Mouse (Mus musculus) macrophage (primary cell): ENCODE measurements around the gene Mical3. TPM values are rescaled to one million over a fixed set of nuclear protein-coding genes. Genes with fewer than 3 reads are reported as not detected.

Experiments used
- H3K27ac ChIP-seq: fragments of 350-480 bp; formaldehyde crosslinking; 2 replicates; pipeline ENCODE4 v1.9.0; 2021
- H3K36me3 ChIP-seq: fragments of 350-480 bp; formaldehyde crosslinking; 2 replicates; pipeline ENCODE4 v1.9.0; 2021; ENCODE audit errors: inconsistent target
- H3K4me3 ChIP-seq: fragments of 350-480 bp; formaldehyde crosslinking; 2 replicates; pipeline ENCODE4 v1.9.0; 2021; ENCODE audit errors: inconsistent target
- H3K79me2 ChIP-seq: fragments of 350-480 bp; formaldehyde crosslinking; 2 replicates; pipeline ENCODE4 v1.9.0; 2021; ENCODE audit errors: inconsistent target
- WGBS: methylation state at CpG from one replicate; pipeline ENCODE4 v1.1.7; 2026; ENCODE audit warnings: inconsistent platforms; ENCODE audit not compliant: missing documents; 5-methylcytosine and 5-hydroxymethylcytosine counted together
- polyA plus RNA-seq: library from polyadenylated mRNA; stranded (reverse); fragments of 250-400 nt; gene quantifications from 3 replicates; pipeline ENCODE4 v1.2.4, GENCODE M21; 2018; ENCODE audit warnings: inconsistent platforms

Mical3 gene
- polyA plus RNA-seq, 1 experiment from 2014 or later = 1.1 TPM

- no peaks in the 10 kb centered on the region for H3K79me2 ChIP-seq
- no peaks in the 10 kb centered on the region for H3K36me3 ChIP-seq
- H3K4me3 ChIP-seq = no peak overlapping the region
- 61% methylated on average over 9 of the region's 9 CpGs for WGBS
- no peak overlapping the region for H3K27ac ChIP-seq
These were observed 135.3 kb downstream of the Mical3 start for GRCm38 (mm10) chr6:120995541-120995940.

GRCm38 (mm10) chr6:120991857-120992256 is 138.9 kb downstream of the Mical3 start:
- Histone ChIP-seq H3K4me3 (no peak overlapping the region), H3K27ac (no peak overlapping the region), H3K79me2 (no peaks in the 10 kb centered on the region), H3K36me3 (no peaks in the 10 kb centered on the region)
- 95% methylated on average over 6 of the region's 6 CpGs for WGBS

- no peak overlapping the region for H3K27ac ChIP-seq
- no peaks in the 10 kb centered on the region for H3K36me3 ChIP-seq
- 91% methylated on average over 10 of the region's 10 CpGs for WGBS
- H3K4me3 ChIP-seq = no peak overlapping the region
- H3K79me2 ChIP-seq = no peaks in the 10 kb centered on the region
These were observed 143.2 kb downstream of the Mical3 start for GRCm38 (mm10) chr6:120987571-120988084.

GRCm38 (mm10) chr6:120987164-120987563 is 143.6 kb downstream of the Mical3 start:
- Histone ChIP-seq H3K79me2 (no peaks in the 10 kb centered on the region), H3K4me3 (no peak overlapping the region), H3K36me3 (no peaks in the 10 kb centered on the region), H3K27ac (no peak overlapping the region)
- WGBS = 88% methylated on average over 10 of the region's 10 CpGs

GRCm38 (mm10) chr6:120986172-120986571 is 144.6 kb downstream of the Mical3 start:
- Histone ChIP-seq H3K79me2 (no peaks in the 10 kb centered on the region), H3K4me3 (no peak overlapping the region), H3K27ac (no peak overlapping the region), H3K36me3 (no peaks in the 10 kb centered on the region)
- whole genome bisulfite sequencing = 97% methylated on average over 3 of the region's 3 CpGs

- no peak overlapping the region for H3K4me3 ChIP-seq
- no peak overlapping the region for H3K27ac ChIP-seq
- H3K36me3 ChIP-seq = no peaks in the 10 kb centered on the region
- H3K79me2 ChIP-seq = no peaks in the 10 kb centered on the region
- 58% methylated on average over 10 of the region's 13 CpGs for WGBS
These were observed 148.5 kb downstream of the Mical3 start for GRCm38 (mm10) chr6:120982314-120982713.

- Histone ChIP-seq H3K79me2 (no peaks in the 10 kb centered on the region), H3K36me3 (no peaks in the 10 kb centered on the region), H3K4me3 (no peak overlapping the region), H3K27ac (no peak overlapping the region)
- 38% methylated on average over 6 of the region's 6 CpGs for WGBS
These were observed 149.3 kb downstream of the Mical3 start for GRCm38 (mm10) chr6:120981537-120981936.

- Histone ChIP-seq H3K4me3 (no peak overlapping the region), H3K27ac (no peak overlapping the region), H3K36me3 (no peaks in the 10 kb centered on the region), H3K79me2 (no peaks in the 10 kb centered on the region)
- 72% methylated on average over 18 of the region's 18 CpGs for WGBS
These were observed 152.7 kb downstream of the Mical3 start for GRCm38 (mm10) chr6:120978019-120978621.

GRCm38 (mm10) chr6:120976991-120977390 is 153.8 kb downstream of the Mical3 start:
- WGBS = 93% methylated on average over 11 of the region's 11 CpGs
- H3K79me2 ChIP-seq = no peaks in the 10 kb centered on the region
- H3K27ac ChIP-seq = no peak overlapping the region
- H3K4me3 ChIP-seq = no peak overlapping the region
- no peaks in the 10 kb centered on the region for H3K36me3 ChIP-seq

GRCm38 (mm10) chr6:120976097-120976496 is 154.7 kb downstream of the Mical3 start:
- Histone ChIP-seq H3K27ac (no peak overlapping the region), H3K79me2 (no peaks in the 10 kb centered on the region), H3K36me3 (no peaks in the 10 kb centered on the region), H3K4me3 (no peak overlapping the region)
- 90% methylated on average over 11 of the region's 12 CpGs for WGBS

- WGBS = 69% methylated on average over 14 of the region's 14 CpGs
- Histone ChIP-seq H3K4me3 (no peak overlapping the region), H3K27ac (no peak overlapping the region), H3K79me2 (no peaks in the 10 kb centered on the region), H3K36me3 (no peaks in the 10 kb centered on the region)
These were observed 158.8 kb downstream of the Mical3 start for GRCm38 (mm10) chr6:120971797-120972590.

GRCm38 (mm10) chr6:120970939-120971796 is 159.6 kb downstream of the Mical3 start:
- Histone ChIP-seq H3K27ac (no peak overlapping the region), H3K4me3 (no peak overlapping the region), H3K79me2 (no peaks in the 10 kb centered on the region), H3K36me3 (no peaks in the 10 kb centered on the region)
- 73% methylated on average over 8 of the region's 8 CpGs for WGBS

GRCm38 (mm10) chr6:120965814-120966213 is 165.0 kb downstream of the Mical3 start:
- Histone ChIP-seq H3K4me3 (no peak overlapping the region), H3K36me3 (no peaks in the 10 kb centered on the region), H3K27ac (no peak overlapping the region), H3K79me2 (no peaks in the 10 kb centered on the region)
- WGBS = 93% methylated on average over 13 of the region's 13 CpGs

- WGBS = 95% methylated on average over 3 of the region's 3 CpGs
- H3K36me3 ChIP-seq = no peaks in the 10 kb centered on the region
These were observed 166.6 kb downstream of the Mical3 start for GRCm38 (mm10) chr6:120964179-120964578.

More at GRCm38 (mm10) chr6:120964179-120964578, 166.6 kb downstream of the Mical3 start:
- Histone ChIP-seq H3K4me3 (no peak overlapping the region), H3K79me2 (no peaks in the 10 kb centered on the region), H3K27ac (no peak overlapping the region)
